Mouse (Mus musculus) CD4-positive helper T cell, adult 2 months (primary cell): ENCODE measurements around the gene Taf1a.
"Not testable (repeated sequence)": the region's sequence is repeated elsewhere in the genome, so short reads cannot be mapped to it uniquely, and the experiment has no call there.

Experiments used
- DNase-seq: peaks from one replicate; pipeline ENCODE4 v3.0.0-alpha.2; 2012; ENCODE audit warnings: low read depth, missing footprints, low spot score

The Taf1a gene

DNA sequence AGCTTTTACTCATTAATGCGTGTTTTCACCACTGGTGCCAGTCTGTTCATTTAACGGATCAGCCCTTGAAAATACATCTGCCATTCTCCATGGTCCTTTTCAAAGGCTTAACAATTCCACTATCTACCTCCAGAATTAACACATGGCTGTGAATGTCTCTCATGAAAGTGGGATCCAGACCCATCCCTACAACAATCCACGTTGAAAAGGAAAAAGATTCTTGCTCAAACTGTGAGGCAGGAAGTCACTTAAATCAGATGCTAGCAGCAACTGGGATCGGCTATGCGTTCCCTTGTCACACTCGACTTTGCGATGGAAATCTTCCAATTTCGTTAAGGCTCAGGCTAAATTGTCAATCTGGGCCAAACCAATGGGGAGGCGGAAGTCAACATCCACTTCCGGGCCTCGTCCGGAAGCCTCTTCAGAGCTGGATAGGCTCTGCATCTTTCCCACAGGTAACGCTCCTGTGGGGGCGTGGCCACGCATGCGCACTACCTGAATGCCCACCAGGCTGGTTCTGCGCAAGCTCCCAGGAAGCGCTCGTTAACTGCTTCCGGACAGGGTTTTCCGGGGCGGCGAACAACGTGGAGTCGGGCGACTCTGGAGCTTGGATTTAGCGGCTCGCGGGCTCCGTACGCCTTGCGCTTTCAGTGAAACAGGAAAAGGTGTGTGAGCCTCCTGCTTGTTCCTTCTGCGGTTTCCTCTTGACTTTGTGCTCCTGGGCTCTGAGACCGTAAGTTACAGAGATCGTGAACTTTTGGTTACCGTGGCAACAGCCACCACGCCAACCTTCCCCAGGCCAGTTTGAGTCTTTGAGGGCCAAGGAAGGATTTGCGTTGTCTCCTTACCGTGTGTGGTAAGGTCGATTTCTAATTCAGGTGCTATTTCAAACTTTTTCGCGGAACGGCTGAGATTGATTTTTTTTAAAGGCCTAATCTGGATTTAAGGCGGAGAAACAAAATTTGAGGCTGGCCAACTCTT, at the start of gene Taf1a:
Gene Taf1a (plus strand): TSS at position 556 of the 981 bp plus-strand sequence.
- peak; percentile 98 for DNase-seq

- DNase-seq, result not testable (repeated sequence)
These were observed 45.9 kb upstream of the Taf1a start for GRCm38 (mm10) chr1:183342902-183343301.

DNA sequence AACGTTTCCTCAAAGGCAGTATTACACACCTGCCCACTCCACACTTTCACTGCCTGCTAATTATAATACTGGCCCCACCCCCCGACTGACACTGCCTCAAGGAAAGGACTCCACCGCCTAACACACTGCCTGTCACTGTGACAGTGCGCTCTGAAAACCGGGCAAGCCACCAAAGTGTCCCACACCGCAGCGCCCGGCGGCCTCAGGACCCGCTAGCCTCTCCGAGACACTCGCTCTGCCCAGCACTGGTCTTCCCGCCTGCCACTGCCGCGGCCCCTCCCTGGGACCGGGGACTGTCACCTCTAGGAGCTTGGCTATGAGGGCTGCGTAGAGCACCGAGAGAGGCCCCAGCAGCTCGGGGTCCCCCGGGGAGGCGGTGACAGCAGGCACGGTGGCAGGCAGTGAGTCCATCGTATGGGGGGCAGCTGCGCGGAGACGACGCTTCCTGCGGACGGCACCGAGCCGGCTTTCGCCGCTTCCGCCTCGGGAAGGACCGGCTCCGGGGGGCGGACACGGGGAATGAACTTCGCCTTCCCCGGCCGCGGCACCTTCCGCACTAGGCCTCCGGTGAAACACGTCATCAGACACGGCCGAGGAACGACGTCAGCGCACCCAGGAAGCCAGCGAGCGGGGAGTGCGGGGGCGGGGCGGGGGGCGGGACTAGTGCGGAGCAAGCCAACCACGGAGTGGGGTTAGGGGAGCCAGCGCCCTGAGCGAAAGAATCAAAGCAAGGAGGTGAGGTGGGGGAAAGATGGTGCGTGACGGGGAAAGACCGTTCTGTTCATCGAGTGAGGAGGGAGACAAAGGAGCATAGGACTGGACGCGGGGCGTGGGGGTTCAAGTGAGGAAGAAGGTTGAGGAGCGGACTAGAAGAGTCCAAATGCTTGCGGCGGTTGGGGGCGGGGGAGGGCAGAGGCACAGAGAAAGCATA, 43.6 kb upstream of the Taf1a start:
- DNase-seq, result peak; percentile 96

- DNase-seq, result no peak
These were observed 43.0 kb upstream of the Taf1a start for GRCm38 (mm10) chr1:183345817-183346195.

DNA sequence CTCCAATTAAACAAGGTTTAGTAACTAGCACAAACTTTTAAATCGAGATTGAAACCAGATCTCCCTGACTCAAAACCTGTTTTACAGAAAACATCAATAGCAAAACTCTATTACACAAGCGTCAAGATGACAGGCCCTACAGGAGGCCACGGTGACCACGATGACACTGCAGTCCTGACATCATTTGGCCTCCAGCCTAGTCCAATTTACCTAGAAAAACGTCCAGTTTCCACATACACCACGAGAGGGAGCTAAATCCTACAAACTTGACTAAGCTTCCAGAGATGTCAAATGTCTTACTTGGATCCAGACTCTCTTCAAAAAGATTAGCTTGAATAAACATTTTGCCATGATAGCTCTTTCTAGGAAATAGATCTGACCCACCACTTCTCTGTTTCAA, 38.9 kb upstream of the Taf1a start:
- DNase-seq, result peak; percentile 83

DNA sequence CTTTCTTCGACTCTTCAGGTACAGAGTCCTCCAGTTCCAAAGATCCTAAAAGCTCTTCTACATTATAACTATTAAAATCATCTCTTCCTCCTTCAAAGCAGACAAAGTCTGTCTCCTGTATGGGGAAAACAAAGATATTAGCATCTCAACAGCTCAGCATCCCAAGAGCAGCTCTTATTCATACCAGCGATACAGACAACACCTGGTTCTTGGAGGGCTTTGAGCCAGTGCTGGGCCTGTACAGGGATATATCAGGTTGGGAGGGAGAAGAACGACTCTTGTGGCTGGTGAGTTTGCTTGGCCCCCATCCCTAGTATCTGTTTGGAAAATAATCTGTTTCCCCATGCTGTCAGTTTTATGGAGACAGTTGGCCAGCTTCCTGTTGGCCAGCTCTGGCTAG, 29.9 kb upstream of the Taf1a start:
- no peak for DNase-seq

GRCm38 (mm10) chr1:183362301-183362700, 26.5 kb upstream of the Taf1a start:
- DNase-seq, result no peak

DNA sequence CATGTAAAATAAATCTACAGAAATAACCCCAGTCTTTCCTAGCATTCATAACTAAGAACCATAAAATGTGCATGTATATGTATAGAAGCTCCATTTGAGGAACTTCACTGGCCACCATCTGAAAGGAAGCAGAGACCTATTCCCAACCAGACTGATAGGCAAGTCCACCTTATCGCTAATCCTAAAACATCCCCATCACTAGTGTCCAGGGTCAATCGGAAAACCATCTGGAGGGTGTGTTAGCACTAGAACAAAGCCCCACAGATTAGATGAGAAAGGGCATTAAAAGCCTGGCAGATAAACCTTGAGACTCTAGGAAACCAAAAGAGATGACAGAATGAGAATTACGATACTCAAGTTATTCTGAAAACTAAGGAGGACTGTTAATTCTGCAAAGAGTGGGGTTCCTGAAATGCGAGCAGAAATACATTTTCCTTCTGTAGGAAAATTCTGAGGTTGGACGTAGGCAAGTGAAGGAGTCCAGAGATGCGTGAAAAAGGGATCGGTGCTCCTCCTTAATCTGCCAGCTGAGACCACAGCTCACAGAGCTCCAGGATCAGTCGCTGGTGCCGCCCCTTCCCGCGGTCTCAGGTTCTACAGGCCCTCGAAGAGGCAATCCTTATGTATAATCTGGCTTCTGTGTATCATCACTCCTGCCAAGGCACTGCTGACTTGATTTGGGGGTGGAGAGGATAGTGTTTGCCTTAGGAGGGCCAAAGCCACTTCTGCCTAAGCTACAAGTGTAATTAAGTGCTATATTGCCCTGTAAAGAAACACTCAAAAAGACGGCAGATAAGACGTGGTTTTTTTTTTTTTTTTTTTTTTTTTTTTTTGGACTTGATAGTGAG, 25.8 kb upstream of the Taf1a start:
- DNase-seq, result no peak

GRCm38 (mm10) chr1:183363577-183363867, 25.3 kb upstream of the Taf1a start:
- no peak for DNase-seq

DNA sequence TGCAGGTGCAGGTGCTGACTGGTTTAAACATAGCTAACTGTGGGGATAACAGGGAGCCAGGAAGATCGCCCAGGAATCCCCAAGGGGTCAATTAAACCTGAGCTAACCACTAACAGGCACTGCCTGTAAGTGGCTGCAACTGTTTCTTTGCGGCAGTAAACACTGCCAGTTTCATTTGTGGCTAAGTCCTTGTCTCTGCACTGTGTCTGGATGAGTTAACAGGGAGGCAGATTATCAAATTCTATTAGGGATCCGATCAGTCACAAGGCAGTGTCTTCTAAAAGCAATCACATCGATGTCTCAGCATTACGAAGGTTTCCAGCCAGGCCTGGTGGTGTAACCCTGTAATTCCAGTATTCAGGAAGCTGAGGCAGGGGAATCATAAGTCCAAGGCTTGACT, 22.4 kb upstream of the Taf1a start:
- DNase-seq, result no peak

GRCm38 (mm10) chr1:183368601-183369400, 20.0 kb upstream of the Taf1a start:
- peak; percentile 54 for DNase-seq

DNA sequence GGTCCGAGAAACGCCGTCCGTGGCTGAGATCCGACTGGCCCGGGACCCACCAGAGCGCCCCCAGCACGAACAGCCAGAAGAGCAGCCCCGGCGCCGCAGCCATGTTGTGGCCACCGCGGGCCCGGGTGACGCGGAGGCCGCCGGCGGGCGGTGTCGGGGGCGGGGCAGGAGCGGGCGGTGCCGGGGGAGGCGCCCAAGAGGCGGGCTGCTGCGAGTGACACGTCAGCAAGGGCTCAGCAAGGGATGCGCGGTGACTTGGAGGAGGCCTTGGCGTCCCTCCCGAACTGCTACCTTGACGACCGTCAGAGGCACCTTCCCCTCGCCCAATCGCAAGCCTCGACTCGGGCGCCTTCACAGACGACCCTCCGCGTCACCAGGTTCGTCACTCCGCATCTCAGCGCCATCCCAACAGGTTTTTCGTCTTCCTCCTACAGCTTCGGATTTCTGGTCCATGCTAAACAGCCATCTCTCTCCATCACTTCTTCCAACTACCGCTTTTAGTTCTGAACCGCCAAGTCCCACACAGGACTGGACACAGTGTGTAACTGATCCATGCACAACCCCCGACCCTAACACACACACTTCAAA, 19.3 kb upstream of the Taf1a start, which contains the start of gene Mia3:
Gene Mia3 (minus strand): TSS at position 127 of the 588 bp plus-strand sequence.
- DNase-seq, result peak; percentile 97

DNA sequence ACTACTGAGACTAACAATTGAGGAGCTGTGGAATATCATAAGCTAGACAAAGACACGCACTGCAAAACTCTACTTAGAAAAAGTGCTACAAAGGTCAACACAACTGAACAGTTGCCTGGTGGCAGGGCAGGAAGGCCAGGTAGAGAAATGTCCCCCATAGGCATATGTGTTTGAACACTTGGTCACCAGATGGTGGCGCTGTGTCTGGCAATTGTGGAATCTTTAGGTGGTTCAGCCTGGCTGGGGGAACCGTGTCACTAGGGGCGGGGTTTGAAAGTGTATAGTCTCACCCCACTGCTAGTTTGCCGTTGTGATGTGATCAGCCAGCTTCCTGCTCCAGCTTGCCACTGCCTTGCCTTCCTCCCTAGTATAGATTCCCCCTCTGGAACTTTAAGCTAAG, 14.1 kb upstream of the Taf1a start:
- no peak for DNase-seq

GRCm38 (mm10) chr1:183377045-183377444, 11.7 kb upstream of the Taf1a start:
- DNase-seq, result no peak

- DNase-seq, result no peak
These were observed 10.3 kb upstream of the Taf1a start for GRCm38 (mm10) chr1:183378321-183378941.

- DNase-seq, result not testable (repeated sequence)
These were observed 9.4 kb upstream of the Taf1a start for GRCm38 (mm10) chr1:183379376-183379775.

DNA sequence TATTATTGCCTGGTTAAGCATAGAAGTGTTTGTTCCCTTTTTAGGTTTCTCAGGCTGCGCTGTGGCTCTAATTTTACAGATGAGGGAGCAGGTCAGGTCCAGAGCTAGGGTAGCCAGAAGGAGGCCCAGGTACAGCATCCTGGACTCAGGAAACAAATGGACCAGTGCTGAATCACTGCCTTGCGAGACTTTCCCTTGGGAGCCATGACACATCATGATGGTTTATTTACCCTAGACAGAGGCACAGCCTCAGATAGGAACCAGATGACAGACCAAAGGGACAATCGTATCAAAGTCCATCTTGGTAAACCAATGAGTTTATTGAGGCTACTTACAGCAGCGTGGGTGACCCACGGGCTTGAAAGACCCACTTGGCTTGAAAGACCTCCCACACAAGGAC, 7.0 kb upstream of the Taf1a start:
- DNase-seq, result no peak

- no peak for DNase-seq
These were observed 6.2 kb upstream of the Taf1a start for GRCm38 (mm10) chr1:183382621-183383020.

DNA sequence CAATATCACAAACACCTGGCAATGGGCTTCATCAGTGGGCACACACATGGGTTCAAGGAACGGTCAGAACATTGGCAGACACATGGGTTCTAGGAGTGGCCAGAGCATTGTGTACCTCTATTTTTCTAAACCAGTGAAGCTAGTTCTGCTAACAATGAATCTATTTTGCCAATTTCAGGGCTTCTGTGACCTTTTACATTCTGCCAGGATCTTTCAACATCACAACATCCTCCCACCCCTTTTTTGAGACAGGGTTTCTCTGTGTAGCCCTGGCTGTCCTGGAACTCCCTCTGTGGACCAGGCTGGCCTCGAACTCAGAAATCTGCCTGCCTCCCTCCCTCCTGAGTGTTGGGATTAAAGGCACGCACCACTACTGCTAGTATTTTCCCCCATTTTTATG, 1.4 kb upstream of the Taf1a start:
- DNase-seq, result not testable (repeated sequence)

- DNase-seq, result no peak
These were observed 14.6 kb downstream of the Taf1a start for GRCm38 (mm10) chr1:183403396-183403795.
